Mouse (Mus musculus) embryonic facial prominence, embryonic 14.5 days (tissue): Measurements from ENCODE around the gene Celf5. TPM values are rescaled to one million over a fixed set of nuclear protein-coding genes. Genes with fewer than 3 reads are reported as not detected.

Experiments used
- ATAC-seq: fragments of 200-750 bp; cut with Nextera tagmentation; 2 replicates; pipeline ENCODE4 v1.8.0; 2017; ENCODE audit warnings: low read depth, moderate number of reproducible peaks, moderate TSS enrichment
- DNase-seq: peaks from one replicate; pipeline ENCODE4 v3.0.0-alpha.2; 2015; ENCODE audit warnings: low spot score
- H3K27ac ChIP-seq: fragments of 300-500 bp; sonication (generic); replicated peaks from 2 replicates; pipeline ENCODE4 v1.5.1; 2014; ENCODE audit warnings: low read depth, mild to moderate bottlenecking, low read length, moderate library complexity
- H3K27me3 ChIP-seq: fragments of 300-500 bp; sonication (generic); replicated peaks from 2 replicates; pipeline ENCODE4 v1.6.1; 2014; ENCODE audit warnings: low read length; ENCODE audit not compliant: control insufficient read depth, insufficient read depth
- H3K36me3 ChIP-seq: fragments of 300-500 bp; sonication (generic); 2 replicates; pipeline ENCODE4 v1.6.1; 2014; ENCODE audit warnings: low read length, mixed read lengths; ENCODE audit not compliant: control insufficient read depth, insufficient read depth
- H3K4me1 ChIP-seq: fragments of 300-500 bp; sonication (generic); 2 replicates; pipeline ENCODE4 v1.6.1; 2014; ENCODE audit warnings: antibody characterized with exemption, low read length; ENCODE audit not compliant: control insufficient read depth, insufficient read depth
- H3K4me2 ChIP-seq: fragments of 300-500 bp; sonication (generic); 2 replicates; pipeline ENCODE4 v1.6.1; 2014; ENCODE audit warnings: low read depth, mild to moderate bottlenecking, low read length, moderate library complexity, mixed read lengths
- H3K4me3 ChIP-seq: fragments of 300-500 bp; sonication (generic); 2 replicates; pipeline ENCODE4 v1.5.1; 2014; ENCODE audit warnings: low read depth, mild to moderate bottlenecking, low read length
- H3K9ac ChIP-seq: fragments of 300-500 bp; sonication (generic); 2 replicates; pipeline ENCODE4 v1.6.1; 2014; ENCODE audit warnings: low read depth, mild to moderate bottlenecking, low read length, moderate library complexity, mixed read lengths
- H3K9me3 ChIP-seq: fragments of 300-500 bp; sonication (generic); 2 replicates; pipeline ENCODE4 v1.6.1; 2016; ENCODE audit warnings: low read length; ENCODE audit not compliant: control insufficient read depth
- WGBS: fragments of 180-500 bp; shearing (Covaris S2); extraction: QIAGEN DNeasy Blood & Tissue Kit; methylation state at CpG from one replicate; pipeline ENCODE4 v1.1.7; 2014; 5-methylcytosine and 5-hydroxymethylcytosine counted together
- polyA plus RNA-seq: library from polyadenylated mRNA; unstranded; fragments of >200 nt; fragmentation: Nextera tagmentation; extraction: Ambion mirVana; gene quantifications from 2 replicates; pipeline ENCODE4 v1.2.1, GENCODE M21; 2014

Celf5 gene
- polyA plus RNA-seq: 1.4 and 1.9 TPM in 2 replicates

DNA sequence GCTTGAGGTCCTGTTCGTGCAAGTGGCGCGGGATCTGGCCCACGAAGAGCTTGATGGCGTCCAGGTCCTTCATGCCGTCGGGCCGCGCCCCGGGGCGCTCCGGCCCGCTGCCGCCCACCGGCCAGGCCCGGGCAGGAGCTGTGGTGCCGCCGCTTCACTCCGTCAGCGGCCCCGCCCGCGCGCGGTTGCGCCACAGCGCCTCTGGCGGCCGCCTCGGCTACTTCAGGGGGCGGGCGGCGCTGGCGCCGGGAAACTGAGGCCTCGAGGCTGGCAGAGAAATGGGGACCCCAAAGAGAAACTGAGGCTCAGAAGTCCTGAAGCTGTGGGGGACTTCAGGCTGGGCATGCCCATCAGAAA lies at the start of gene Celf5:
Celf5 (minus strand) TSS at position 177 of the 357 bp plus-strand sequence.
- 0% methylated on average over 24 of the region's 36 CpGs for WGBS
- Histone ChIP-seq H3K36me3 (peaks cover 15% of the 10 kb centered on the region), H3K9ac (peak within 1 kb of the TSS; percentile 62), H3K4me2 (peak within 1 kb of the TSS; percentile 88), H3K9me3 (no peaks in the 10 kb centered on the region), H3K4me1 (peaks cover 6% of the 10 kb centered on the region; the same call in 1 of the 2 replicates), H3K4me3 (peak within 1 kb of the TSS; percentile 54), H3K27me3 (peaks cover 14% of the 10 kb centered on the region), H3K27ac (no peak within 1 kb of the TSS)
- ATAC-seq: peak; percentile 45
- no peak for DNase-seq

GRCm38 (mm10) chr10:81526779-81527178 lies 44.3 kb upstream of the Celf5 start:
- Histone ChIP-seq H3K4me1 (no peaks in the 10 kb centered on the region), H3K4me2 (no peak overlapping the region), H3K27me3 (no peaks in the 10 kb centered on the region), H3K36me3 (peaks cover 30% of the 10 kb centered on the region; the same call in 1 of the 2 replicates), H3K4me3 (no peak overlapping the region), H3K9ac (no peak overlapping the region), H3K9me3 (no peaks in the 10 kb centered on the region), H3K27ac (no peak overlapping the region)
- DNase-seq (peak; percentile 50), ATAC-seq (peak; percentile 19; the same call in 1 of the 2 replicates)
- 9% methylated on average over 14 of the region's 14 CpGs for WGBS

GRCm38 (mm10) chr10:81525017-81525694 lies 42.6 kb upstream of the Celf5 start:
- Histone ChIP-seq H3K27me3 (no peaks in the 10 kb centered on the region), H3K9ac (no peak overlapping the region), H3K9me3 (no peaks in the 10 kb centered on the region), H3K27ac (no peak overlapping the region), H3K4me2 (no peak overlapping the region), H3K4me1 (no peaks in the 10 kb centered on the region), H3K4me3 (no peak overlapping the region), H3K36me3 (peaks cover 15% of the 10 kb centered on the region; the same call in 1 of the 2 replicates)
- DNase-seq (no peak), ATAC-seq (no peak)
- WGBS: 58% methylated on average over 12 of the region's 13 CpGs

- WGBS: 22% methylated on average over 6 of the region's 9 CpGs
- no peaks in the 10 kb centered on the region for H3K4me1 ChIP-seq
- peak; percentile 27 for DNase-seq
- H3K27me3 ChIP-seq: no peaks in the 10 kb centered on the region
- H3K36me3 ChIP-seq: 0 out of 2 replicates have a peak, but pooled peaks cover 5% of the 10 kb centered on the region
- peak within 1 kb of the TSS; percentile 21; the same call in 1 of the 2 replicates for H3K4me2 ChIP-seq
- H3K27ac ChIP-seq: no peak within 1 kb of the TSS
- H3K9me3 ChIP-seq: no peaks in the 10 kb centered on the region
- ATAC-seq: 0 out of 2 replicates have a peak, but pooled peaks have one; percentile 34
- no peak within 1 kb of the TSS for H3K9ac ChIP-seq
- H3K4me3 ChIP-seq: 0 out of 2 replicates have a peak within 1 kb of the TSS, but pooled peaks have one; percentile 15
These were observed 41.6 kb upstream of the Celf5 start, which contains the start of gene Gna15 for GRCm38 (mm10) chr10:81524051-81524605. Gna15 (minus strand) TSS chr10:81524225.

GRCm38 (mm10) chr10:81523570-81523969 lies 41.1 kb upstream of the Celf5 start:
- Histone ChIP-seq H3K4me2 (peak overlapping the region; percentile 21; the same call in 1 of the 2 replicates), H3K9ac (no peak overlapping the region), H3K4me1 (no peaks in the 10 kb centered on the region), H3K36me3 (no peaks in the 10 kb centered on the region), H3K4me3 (0 out of 2 replicates have a peak overlapping the region, but pooled peaks have one; percentile 15), H3K27me3 (no peaks in the 10 kb centered on the region), H3K9me3 (no peaks in the 10 kb centered on the region), H3K27ac (no peak overlapping the region)
- ATAC-seq: no peak
- 20% methylated on average over 19 of the region's 19 CpGs for WGBS
- DNase-seq: no peak

DNA sequence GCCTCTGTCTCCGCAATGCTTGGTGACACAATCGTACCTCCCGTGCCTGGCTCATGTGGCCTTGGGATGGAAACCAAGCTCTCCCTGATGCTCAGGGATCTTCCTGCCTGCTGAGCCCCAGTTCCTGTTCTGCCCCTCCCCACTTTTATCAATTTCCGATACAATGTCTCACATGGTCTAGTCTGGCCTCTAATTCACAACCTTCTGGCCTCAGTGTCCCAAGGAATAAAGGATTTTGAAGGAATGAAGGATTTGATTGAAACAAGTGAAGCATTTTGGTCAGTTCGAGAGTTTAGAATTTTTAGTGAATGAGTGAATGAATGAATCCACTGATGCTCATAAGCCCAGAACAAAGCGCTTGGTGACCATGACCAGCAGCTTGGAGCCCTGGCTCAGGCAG lies 40.6 kb upstream of the Celf5 start:
- WGBS: 77% methylated on average over 6 of the region's 6 CpGs
- Histone ChIP-seq H3K4me1 (no peaks in the 10 kb centered on the region), H3K36me3 (no peaks in the 10 kb centered on the region), H3K27ac (no peak overlapping the region), H3K9ac (no peak overlapping the region), H3K4me3 (0 out of 2 replicates have a peak overlapping the region, but pooled peaks have one; percentile 15), H3K27me3 (no peaks in the 10 kb centered on the region), H3K4me2 (0 out of 2 replicates have a peak overlapping the region, but pooled peaks have one; percentile 21), H3K9me3 (no peaks in the 10 kb centered on the region)
- ATAC-seq: no peak
- DNase-seq: no peak

- WGBS: 77% methylated on average over 3 of the region's 3 CpGs
- no peak overlapping the region for H3K4me3 ChIP-seq
- no peaks in the 10 kb centered on the region for H3K27me3 ChIP-seq
- DNase-seq (no peak), ATAC-seq (no peak)
- no peak overlapping the region for H3K27ac ChIP-seq
- H3K9me3 ChIP-seq: no peaks in the 10 kb centered on the region
- H3K4me2 ChIP-seq: no peak overlapping the region
- no peaks in the 10 kb centered on the region for H3K4me1 ChIP-seq
- H3K36me3 ChIP-seq: no peaks in the 10 kb centered on the region
- H3K9ac ChIP-seq: no peak overlapping the region
These were observed 37.5 kb upstream of the Celf5 start for GRCm38 (mm10) chr10:81519978-81520365.

- no peak overlapping the region for H3K27ac ChIP-seq
- DNase-seq: no peak
- no peaks in the 10 kb centered on the region for H3K9me3 ChIP-seq
- no peaks in the 10 kb centered on the region for H3K36me3 ChIP-seq
- no peak overlapping the region for H3K9ac ChIP-seq
- no peak overlapping the region for H3K4me3 ChIP-seq
- H3K27me3 ChIP-seq: no peaks in the 10 kb centered on the region
- no peak for ATAC-seq
- WGBS: 83% methylated on average over 6 of the region's 6 CpGs
- H3K4me1 ChIP-seq: no peaks in the 10 kb centered on the region
- H3K4me2 ChIP-seq: no peak overlapping the region
These were observed 36.9 kb upstream of the Celf5 start for GRCm38 (mm10) chr10:81519227-81519977.
